Mouse (Mus musculus) embryo, embryonic 9.5 days (tissue): ENCODE measurements around the gene C1qtnf12.

Source experiments
- DNase-seq: peaks from one replicate; pipeline ENCODE4 v3.0.0-alpha.2; 2017; ENCODE audit errors: extremely low spot score

The C1qtnf12 gene

DNA sequence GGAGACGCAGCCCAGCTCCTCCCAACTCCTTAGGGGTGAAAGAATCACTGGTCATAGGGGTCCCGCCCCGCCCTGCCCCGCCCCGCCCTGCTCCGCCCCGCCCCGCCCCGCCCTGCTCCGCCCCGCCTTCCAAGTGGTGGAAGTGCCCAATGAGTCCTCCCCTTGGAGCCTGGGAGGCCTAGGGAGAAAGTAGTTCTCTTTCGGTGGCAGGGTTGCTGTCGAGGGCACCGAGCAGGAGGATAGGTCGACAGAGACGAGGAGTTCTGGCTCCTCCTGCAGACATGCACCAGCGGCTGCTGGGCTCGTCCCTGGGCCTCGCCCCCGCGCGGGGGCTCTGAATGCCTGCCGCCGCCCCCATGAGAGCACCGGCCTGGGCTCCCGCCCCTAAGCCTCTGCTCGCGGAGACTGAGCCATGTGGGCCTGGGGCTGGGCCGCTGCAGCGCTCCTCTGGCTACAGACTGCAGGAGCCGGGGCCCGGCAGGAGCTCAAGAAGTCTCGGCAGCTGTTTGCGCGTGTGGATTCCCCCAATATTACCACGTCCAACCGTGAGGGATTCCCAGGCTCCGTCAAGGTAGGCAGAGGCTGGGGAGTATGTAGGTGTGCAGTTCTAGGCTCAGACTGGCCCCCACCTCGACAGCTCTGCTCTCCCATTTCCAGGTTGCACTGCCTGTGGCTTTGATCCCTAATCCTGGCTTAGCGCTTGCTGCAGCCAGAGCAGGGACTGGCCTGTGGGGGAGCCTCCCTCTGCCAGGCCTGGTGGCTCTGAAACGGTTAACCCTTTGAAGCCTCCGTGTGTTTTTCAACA is at the start of gene C1qtnf12:
TSS of gene C1qtnf12 (plus strand) at position 152 of the 805 bp plus-strand sequence.
- peak; percentile 80 for DNase-seq

DNA sequence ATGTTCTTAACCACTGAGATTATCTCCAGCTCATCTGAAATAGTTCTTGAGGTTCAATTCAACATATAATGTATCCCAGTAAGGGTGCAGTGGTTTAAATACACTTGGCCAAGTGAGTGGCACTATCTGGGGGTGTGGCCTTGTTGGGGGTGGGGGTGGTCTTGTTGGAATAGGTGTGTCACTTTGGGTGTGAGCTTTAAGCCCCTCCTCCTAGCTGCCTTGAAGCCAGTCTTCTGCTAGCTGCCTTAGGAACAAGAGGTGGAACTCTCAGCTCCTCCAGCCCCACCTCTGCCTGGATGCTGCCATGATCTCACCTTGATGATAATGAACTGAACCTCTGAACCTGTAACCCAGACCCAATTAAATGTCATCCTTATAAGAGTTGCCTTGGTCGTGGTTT is 30.1 kb upstream of the C1qtnf12 start:
- DNase-seq = no peak

- DNase-seq = no peak
Measured at GRCm38 (mm10) chr4:155943049-155943452, 19.1 kb upstream of the C1qtnf12 start.

DNA sequence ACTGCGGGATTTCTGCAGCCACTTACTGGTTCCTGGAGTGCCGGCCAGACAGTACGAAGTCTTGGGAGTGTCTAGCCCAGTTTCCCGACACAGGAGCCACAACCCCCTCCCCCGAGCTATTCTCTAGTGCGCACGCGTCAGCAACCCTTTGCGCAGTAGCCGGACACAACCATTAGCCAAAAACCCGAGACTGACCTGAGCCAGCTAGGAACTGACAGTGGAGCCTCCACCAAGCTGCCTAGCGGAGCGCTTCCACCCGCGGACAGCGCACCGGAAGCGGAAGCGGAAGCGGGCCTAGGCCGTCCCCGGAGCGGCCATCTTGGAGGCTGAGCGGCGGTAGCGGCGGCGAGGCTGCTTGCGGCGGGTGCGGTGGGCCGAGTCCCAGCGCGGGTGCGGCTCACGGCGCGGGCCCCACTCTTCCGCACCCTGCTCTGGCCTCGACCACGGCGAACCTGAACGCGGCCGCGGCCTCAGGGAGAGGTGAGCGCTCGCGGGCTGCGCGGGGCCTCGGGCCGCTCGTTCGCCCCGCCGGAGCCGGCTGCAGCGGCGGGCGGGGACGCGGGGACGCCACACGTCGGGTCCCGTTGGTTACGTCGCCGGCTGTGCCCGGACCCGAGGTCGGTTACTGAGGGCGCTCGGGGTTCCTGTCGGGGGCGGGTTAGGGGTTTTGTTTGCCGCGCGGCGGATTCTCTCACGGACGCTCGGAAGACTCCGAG is 18.4 kb upstream of the C1qtnf12 start, which contains the start of gene Ube2j2:
TSS of gene Ube2j2 (plus strand) at position 298 of the 716 bp plus-strand sequence.
- peak; percentile 99 for DNase-seq

DNA sequence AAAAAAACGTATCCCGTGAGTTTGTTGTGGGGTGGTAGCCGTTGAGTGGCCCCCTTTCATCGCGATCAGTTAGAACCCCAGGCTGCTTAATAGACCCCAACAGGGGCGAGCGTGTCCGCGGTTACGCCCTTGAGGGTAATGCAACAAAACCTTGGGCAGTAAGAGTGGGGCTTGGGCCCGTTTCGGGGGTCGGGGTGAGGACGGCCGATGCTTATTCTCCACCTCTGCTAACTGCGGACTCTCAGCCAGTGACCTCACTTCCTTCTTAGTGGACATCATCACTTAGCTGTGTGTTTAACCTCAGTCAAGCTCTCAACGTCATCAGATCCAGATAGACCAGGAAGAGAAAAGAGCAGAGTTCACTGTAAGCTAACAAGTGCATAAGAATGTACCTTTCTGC is 17.8 kb upstream of the C1qtnf12 start:
- no peak for DNase-seq

DNA sequence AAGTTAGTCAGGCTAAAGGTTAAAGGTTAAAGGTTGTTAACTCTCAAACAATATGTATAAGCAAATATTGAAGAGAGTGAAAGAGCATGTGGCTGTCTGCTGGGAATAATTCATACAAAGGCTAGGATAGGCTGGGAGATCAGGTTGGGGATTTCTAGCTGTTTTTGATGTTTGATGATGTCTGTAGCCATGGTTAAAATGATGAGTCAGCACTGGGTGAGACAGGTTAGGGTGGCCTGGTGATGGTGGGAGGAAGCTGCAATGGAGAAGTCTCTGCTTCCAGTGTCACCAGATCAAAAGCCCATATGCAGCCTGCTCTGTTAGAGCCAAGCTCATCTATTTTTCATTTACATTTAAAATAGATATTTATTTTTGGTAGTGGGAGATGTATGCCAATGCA is 15.0 kb upstream of the C1qtnf12 start:
- no peak for DNase-seq

GRCm38 (mm10) chr4:155955491-155955890 is 6.6 kb upstream of the C1qtnf12 start:
- no peak for DNase-seq

DNA sequence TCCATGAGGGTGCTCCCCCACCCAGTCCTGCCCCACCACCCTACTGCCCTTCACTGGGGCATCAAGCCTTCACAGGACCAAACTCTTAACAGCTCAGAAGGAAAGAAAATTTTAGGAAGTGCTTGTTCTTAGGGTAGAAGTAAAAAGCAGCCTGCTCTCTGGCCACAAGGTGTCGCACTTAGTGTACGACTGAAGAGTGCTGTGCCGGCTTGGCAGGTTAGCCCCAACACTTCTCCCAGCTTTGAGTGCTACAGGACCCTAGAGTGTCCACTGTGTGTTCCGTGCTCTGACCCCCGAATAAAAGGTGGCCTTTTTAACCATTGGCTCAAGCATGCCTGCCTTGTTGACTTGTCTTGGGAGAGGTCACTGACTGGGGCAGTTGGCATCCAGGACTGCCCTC is 2.8 kb upstream of the C1qtnf12 start:
- DNase-seq = peak; percentile 72

GRCm38 (mm10) chr4:155963106-155963505 is 988 bp downstream of the C1qtnf12 start:
- DNase-seq = no peak

GRCm38 (mm10) chr4:155964396-155964795 is 2.3 kb downstream of the C1qtnf12 start:
- DNase-seq = no peak

GRCm38 (mm10) chr4:155969043-155969653 is 7.0 kb downstream of the C1qtnf12 start:
- no peak for DNase-seq

DNA sequence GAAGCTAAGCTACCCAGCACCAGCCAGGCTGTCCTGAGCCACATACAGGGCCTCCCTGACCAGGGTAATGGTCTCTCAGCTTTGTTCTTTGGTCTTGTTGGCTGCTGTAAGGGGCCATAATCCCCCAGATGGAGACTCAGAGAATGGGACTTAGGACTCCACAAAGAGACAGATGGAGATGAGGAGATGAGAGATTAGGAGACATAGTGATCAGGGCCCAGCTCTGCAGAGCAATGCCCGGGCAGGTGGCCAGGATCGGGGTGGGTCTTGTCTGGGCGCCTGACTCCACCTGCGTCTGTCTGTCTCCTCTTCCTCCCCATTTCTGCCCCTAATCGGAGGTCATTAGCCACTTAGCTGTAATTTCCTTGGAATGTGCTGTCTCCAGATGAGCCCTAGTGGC is 8.2 kb downstream of the C1qtnf12 start:
- no peak for DNase-seq

GRCm38 (mm10) chr4:155972651-155973050 is 10.5 kb downstream of the C1qtnf12 start:
- DNase-seq = no peak

DNA sequence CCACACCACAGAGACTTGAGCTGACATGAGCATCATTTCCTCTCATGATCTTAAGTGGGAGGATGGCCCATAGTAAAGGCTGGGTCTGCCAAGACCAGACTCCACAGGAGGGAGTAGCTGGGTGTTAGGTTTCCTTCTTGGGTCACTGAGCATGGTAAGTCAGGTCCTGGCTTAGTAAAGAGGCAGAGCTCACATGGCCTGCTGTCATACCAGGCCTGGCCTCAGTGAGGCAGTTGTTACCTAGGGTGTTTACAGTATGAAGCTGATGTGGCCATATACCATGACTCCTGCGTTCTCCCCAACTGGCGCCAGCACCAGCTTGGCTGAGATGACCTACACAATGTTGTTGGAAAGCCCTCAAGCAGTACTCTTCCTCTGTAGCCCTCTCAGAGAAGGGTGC is 11.1 kb downstream of the C1qtnf12 start:
- DNase-seq = no peak

- DNase-seq = no peak
Measured at GRCm38 (mm10) chr4:155981436-155982082, 19.4 kb downstream of the C1qtnf12 start.

- DNase-seq = no peak
Measured at GRCm38 (mm10) chr4:155983788-155984187, 21.7 kb downstream of the C1qtnf12 start.

DNA sequence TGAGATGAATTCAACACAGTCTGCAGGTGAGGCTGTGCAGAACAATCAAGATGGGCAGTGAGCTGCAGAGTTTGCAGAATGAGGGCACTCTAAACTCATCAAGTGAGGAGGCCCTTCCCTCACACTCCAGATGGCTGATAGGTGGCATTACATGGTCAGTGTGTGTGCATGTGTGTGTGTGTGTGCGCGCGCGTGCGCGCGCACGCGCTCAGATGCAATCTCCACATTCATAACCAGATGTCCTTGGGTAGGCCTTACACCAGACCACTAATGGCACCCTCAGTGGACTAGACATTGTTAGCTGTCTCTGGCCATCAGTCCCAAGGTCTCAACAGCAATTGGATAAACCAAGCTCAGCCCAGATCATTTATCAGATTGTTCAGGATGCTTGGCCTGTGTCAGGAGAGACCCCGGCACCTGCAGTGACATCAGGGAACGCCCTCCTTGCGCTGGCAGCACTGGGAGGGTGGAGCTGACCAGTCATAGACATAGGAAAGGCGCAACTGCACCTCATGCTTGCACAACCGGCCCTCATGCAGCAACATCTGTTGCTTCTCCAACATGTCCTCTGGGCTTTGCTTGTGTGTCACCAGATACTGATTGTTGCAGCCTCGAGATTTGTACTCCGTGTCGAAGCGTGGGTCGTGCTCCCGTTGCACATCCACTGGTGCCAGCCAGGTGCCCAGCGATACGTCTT is 29.2 kb downstream of the C1qtnf12 start:
- peak; percentile 7 for DNase-seq

- DNase-seq = no peak
Measured at GRCm38 (mm10) chr4:155991908-155992230, 29.8 kb downstream of the C1qtnf12 start.

DNA sequence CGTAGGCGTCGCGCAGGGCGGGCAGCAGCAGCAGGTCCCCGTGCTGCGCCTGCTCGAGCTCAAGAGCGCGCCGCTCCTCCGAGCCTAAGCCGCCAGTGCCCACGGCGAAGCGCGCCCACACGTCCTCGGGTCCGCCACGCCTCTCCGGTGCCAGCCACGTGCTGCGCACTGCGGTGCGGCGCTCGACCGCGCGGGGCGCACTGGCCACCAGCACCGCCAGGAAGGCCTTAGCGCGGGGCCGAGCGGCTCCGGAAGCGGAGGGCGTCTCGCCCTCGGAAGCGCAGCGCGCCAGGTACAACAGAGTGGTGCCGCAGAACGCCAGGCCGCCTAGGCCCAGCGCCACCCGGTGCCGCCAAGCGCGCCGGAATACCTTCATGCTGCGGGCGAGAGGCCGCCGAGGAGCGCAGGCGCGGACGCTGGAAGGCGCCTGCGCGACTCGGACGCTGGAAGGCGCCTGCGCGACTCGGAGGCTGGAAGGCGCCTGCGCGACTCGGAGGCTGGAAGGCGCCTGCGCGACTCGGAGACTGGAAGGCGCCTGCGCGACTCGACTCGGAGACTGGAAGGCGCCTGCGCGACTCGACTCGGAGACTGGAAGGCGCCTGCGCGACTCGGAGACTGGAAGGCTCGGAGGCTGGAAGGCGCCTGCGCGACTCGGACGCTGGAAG is 30.3 kb downstream of the C1qtnf12 start, which contains the start of the genes B3galt6 and Sdf4:
TSS of gene B3galt6 (minus strand) at position 409 of the 665 bp plus-strand sequence.
TSS of gene Sdf4 (plus strand) at position 632 of the 665 bp plus-strand sequence.
- DNase-seq = peak; percentile 86

GRCm38 (mm10) chr4:155992906-155993547 is 30.9 kb downstream of the C1qtnf12 start:
- peak; percentile 95 for DNase-seq
